ENCODE assay signal across 13 mouse cellular contexts in the genomic region with DNA sequence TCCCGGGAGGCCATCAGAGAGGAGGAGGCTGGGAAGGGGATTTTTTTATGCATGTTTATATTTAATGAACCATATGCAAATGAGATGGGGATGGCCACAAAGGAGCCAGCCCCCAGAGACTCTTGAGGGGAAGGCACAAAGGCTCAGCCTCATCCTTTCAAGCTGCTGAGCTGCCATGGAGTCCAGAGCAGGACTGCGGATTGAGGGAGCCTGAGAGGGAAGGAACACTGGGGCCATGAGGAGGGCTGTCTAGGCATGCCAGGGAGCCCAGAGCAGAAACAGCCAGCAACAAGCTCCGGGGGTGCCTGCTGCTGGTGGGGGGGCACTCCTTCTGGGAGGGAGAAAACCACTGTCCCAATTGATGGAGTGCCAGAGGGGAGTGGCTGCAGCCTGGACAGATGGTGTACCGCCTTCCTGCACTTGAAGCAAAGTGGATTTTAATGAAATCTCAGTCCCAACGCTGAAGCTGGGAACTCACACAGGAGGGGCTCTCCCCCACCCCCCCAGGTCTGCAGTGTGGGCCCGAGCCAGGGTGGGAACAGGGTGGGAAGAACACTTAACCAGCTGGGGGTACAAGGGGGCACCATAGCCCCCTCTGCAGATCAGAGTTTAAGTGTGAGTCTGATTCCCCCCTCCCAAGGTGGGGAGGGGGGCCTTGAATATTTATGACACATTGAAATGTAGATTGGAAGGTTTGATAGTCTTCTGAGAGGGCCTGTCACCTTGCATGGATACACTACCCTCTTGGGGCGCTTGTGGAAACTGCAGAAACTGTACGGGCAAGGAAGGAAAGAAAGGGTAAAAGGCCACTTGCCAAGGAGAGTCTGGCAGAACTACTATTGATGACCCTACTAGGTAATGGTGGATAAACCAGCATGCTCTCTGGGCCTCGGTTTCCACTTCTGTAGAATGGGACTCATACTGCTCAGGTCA. TPM values are rescaled to one million over a fixed set of nuclear protein-coding genes. Genes with fewer than 3 reads are reported as not detected.
DNase-seq lines count a peak whose midpoint lies in the region; ATAC-seq and TF ChIP-seq lines count a peak whose summit lies in the region.
"Had no signal": no experiment of that assay in that cellular context is flagged by ENCODE, and none has a peak within 500 bp of the region (broad histone marks: within the 10 kb centered on the region; RNA-seq: fewer than 3 reads in every experiment).

No protein-coding gene starts in this region.

- H3K4me1 ChIP-seq in kidney, postnatal 0 days (replicated peaks; ENCODE audit: insufficient read depth, low read length): peaks cover 25% of the 10 kb centered on the region
- peaks cover 27% of the 10 kb centered on the region for H3K4me1 ChIP-seq in embryonic facial prominence, embryonic 11.5 days (ENCODE audit: control insufficient read depth, insufficient read depth, low read length)
- peaks cover 63% of the 10 kb centered on the region for H3K4me1 ChIP-seq in hindbrain, embryonic 15.5 days (replicated peaks)
- peaks cover 57% of the 10 kb centered on the region for H3K4me1 ChIP-seq in neural tube, embryonic 14.5 days (ENCODE audit: control insufficient read depth, insufficient read depth, low read length)

- H3K27ac ChIP-seq in kidney, postnatal 0 days: no peak overlapping the region
- peak overlapping the region; percentile 52 for H3K27ac ChIP-seq in embryonic facial prominence, embryonic 11.5 days (replicated peaks; ENCODE audit: low read depth, low read length)
- H3K27ac ChIP-seq in hindbrain, embryonic 15.5 days (replicated peaks): peak overlapping the region; percentile 71
- H3K27ac ChIP-seq in neural tube, embryonic 14.5 days (ENCODE audit: low read depth, low read length): peak overlapping the region; percentile 76
- H3K27ac ChIP-seq: macrophage had no signal

- H3K36me3 ChIP-seq in kidney, postnatal 0 days (ENCODE audit: insufficient read depth, low read length): no peaks in the 10 kb centered on the region
- H3K36me3 ChIP-seq in embryonic facial prominence, embryonic 11.5 days (replicated peaks; ENCODE audit: control insufficient read depth, insufficient read depth, low read depth, low read length): peaks cover 2% of the 10 kb centered on the region
- H3K36me3 ChIP-seq in hindbrain, embryonic 15.5 days: no peaks in the 10 kb centered on the region
- no peaks in the 10 kb centered on the region for H3K36me3 ChIP-seq in neural tube, embryonic 14.5 days (ENCODE audit: control insufficient read depth, insufficient read depth, low read length)

- no peaks in the 10 kb centered on the region for H3K9me3 ChIP-seq in kidney, postnatal 0 days (replicated peaks; ENCODE audit: low read length)
- no peaks in the 10 kb centered on the region for H3K9me3 ChIP-seq in embryonic facial prominence, embryonic 11.5 days (replicated peaks; ENCODE audit: control insufficient read depth, low read length)
- no peaks in the 10 kb centered on the region for H3K9me3 ChIP-seq in hindbrain, embryonic 15.5 days
- no peaks in the 10 kb centered on the region for H3K9me3 ChIP-seq in neural tube, embryonic 14.5 days (ENCODE audit: control insufficient read depth, low read length)

- peak; percentile 44; the same call in 1 of the 2 replicates for TF ChIP-seq CTCF in kidney, postnatal 0 days (IDR thresholded peaks at IDR 0.05; ENCODE audit: low read depth)

- H3K27me3 ChIP-seq in kidney, postnatal 0 days (ENCODE audit: insufficient read depth, low read length): no peaks in the 10 kb centered on the region
- H3K27me3 ChIP-seq in embryonic facial prominence, embryonic 11.5 days (ENCODE audit: control insufficient read depth, insufficient read depth, low read length): no peaks in the 10 kb centered on the region
- H3K27me3 ChIP-seq in hindbrain, embryonic 15.5 days: no peaks in the 10 kb centered on the region
- no peaks in the 10 kb centered on the region for H3K27me3 ChIP-seq in neural tube, embryonic 14.5 days (ENCODE audit: control insufficient read depth, insufficient read depth, low read length)

- WGBS in kidney, postnatal 0 days: 44% methylated on average over 9 of the region's 9 CpGs
- WGBS in embryonic facial prominence, embryonic 11.5 days: 41% methylated on average over 9 of the region's 9 CpGs
- 14% methylated on average over 9 of the region's 9 CpGs for WGBS in hindbrain, embryonic 15.5 days
- WGBS in neural tube, embryonic 14.5 days: 9% methylated on average over 9 of the region's 9 CpGs

- no peak overlapping the region for H3K4me2 ChIP-seq in kidney, postnatal 0 days (ENCODE audit: low read length)
- H3K4me2 ChIP-seq in embryonic facial prominence, embryonic 11.5 days (ENCODE audit: low read depth, low read length): no peak overlapping the region
- no peak overlapping the region for H3K4me2 ChIP-seq in hindbrain, embryonic 15.5 days
- H3K4me2 ChIP-seq in neural tube, embryonic 14.5 days (ENCODE audit: low read depth, low read length): no peak overlapping the region

- no peak for DNase-seq in kidney, postnatal 0 days (ENCODE audit: low spot score)
- DNase-seq in kidney, postnatal 14 days: no peak
- DNase-seq in embryonic facial prominence, embryonic 11.5 days (ENCODE audit: low spot score): peak; percentile 29
- DNase-seq in adrenal gland, adult 2 months: no peak
- no peak for DNase-seq in gastrocnemius, adult 8-10 months (ENCODE audit: low spot score in 2 of 2)
- DNase-seq in gastrocnemius, adult 18-20 months (ENCODE audit: low spot score): no peak
- DNase-seq: cerebellum, postnatal 36 days; gastrocnemius, postnatal 25 days; layer of hippocampus, postnatal 36 days had no signal

- no peak overlapping the region for H3K4me3 ChIP-seq in kidney, postnatal 0 days (replicated peaks; ENCODE audit: low read depth, low read length)
- H3K4me3 ChIP-seq in embryonic facial prominence, embryonic 11.5 days (ENCODE audit: low read depth, low read length): no peak overlapping the region
- no peak overlapping the region for H3K4me3 ChIP-seq in hindbrain, embryonic 15.5 days
- no peak overlapping the region for H3K4me3 ChIP-seq in neural tube, embryonic 14.5 days (ENCODE audit: low read depth, low read length)

- ATAC-seq in kidney, postnatal 0 days (replicated peaks; ENCODE audit: low FRiP score, low read depth): no peak
- ATAC-seq in embryonic facial prominence, embryonic 11.5 days (replicated peaks; ENCODE audit: insufficient number of reproducible peaks, low FRiP score, low TSS enrichment, low read depth): peak; percentile 35; the same call in 1 of the 2 replicates
- peak; percentile 55 for ATAC-seq in hindbrain, embryonic 15.5 days (ENCODE audit: low FRiP score, low read depth)
- peak; percentile 66 for ATAC-seq in neural tube, embryonic 14.5 days (ENCODE audit: low read depth)

- H3K9ac ChIP-seq in kidney, postnatal 0 days (ENCODE audit: low read depth, low read length): no peak overlapping the region
- peak overlapping the region; percentile 15; the same call in 1 of the 2 replicates for H3K9ac ChIP-seq in embryonic facial prominence, embryonic 11.5 days (replicated peaks; ENCODE audit: low read length)
- no peak overlapping the region for H3K9ac ChIP-seq in hindbrain, embryonic 15.5 days
- no peak overlapping the region for H3K9ac ChIP-seq in neural tube, embryonic 14.5 days (replicated peaks; ENCODE audit: low read depth, low read length)

RNA-seq across cellular contexts. Expression of a gene that starts 18.9 kb away (rescaled TPM):
- 8.4 and 8.6 TPM in 2 replicates for polyA plus RNA-seq in kidney, postnatal 0 days (2015; fragmentation: Nextera tagmentation; extraction: Ambion mirVana)
- 4.9 and 5.7 TPM in 2 replicates for polyA plus RNA-seq in embryonic facial prominence, embryonic 11.5 days (2014; fragmentation: Nextera tagmentation; extraction: Ambion mirVana)
- 6.7 and 8.1 TPM in 2 replicates for polyA plus RNA-seq in hindbrain, embryonic 15.5 days (2015; fragmentation: Nextera tagmentation; extraction: Ambion mirVana)
- 5.3 and 6.7 TPM in 2 replicates for polyA plus RNA-seq in neural tube, embryonic 14.5 days (2014; fragmentation: Nextera tagmentation; extraction: Ambion mirVana)
- 10 to 100 TPM; 13.5 to 22.3 TPM for total RNA-seq in adrenal gland, adult 2 months (2021)
- polyA plus RNA-seq in adrenal gland, adult 2 months (2012; rRNA removed): 41.9 and 49.8 TPM in 2 replicates
- total RNA-seq in gastrocnemius, adult 8-10 months (2022): 1 to 10 TPM; 3.3 to 5.2 (median 4.1) TPM
- total RNA-seq in gastrocnemius, adult 18-20 months (2021): 1 to 10 TPM; 3.6 to 3.7 TPM

RNA-seq across cellular contexts. Expression of a gene that starts 35.2 kb away (rescaled TPM):
- 2.2 and 2.4 TPM in 2 replicates for polyA plus RNA-seq in kidney, postnatal 0 days (2015; fragmentation: Nextera tagmentation; extraction: Ambion mirVana)
- polyA plus RNA-seq in embryonic facial prominence, embryonic 11.5 days (2014; fragmentation: Nextera tagmentation; extraction: Ambion mirVana): 17.0 and 18.7 TPM in 2 replicates
- polyA plus RNA-seq in hindbrain, embryonic 15.5 days (2015; fragmentation: Nextera tagmentation; extraction: Ambion mirVana): 9.9 and 10.9 TPM in 2 replicates
- 9.9 and 10.1 TPM in 2 replicates for polyA plus RNA-seq in neural tube, embryonic 14.5 days (2014; fragmentation: Nextera tagmentation; extraction: Ambion mirVana)
- 1 to 10 TPM; 1.1 to 1.4 TPM for total RNA-seq in adrenal gland, adult 2 months (2021)
- 2.6 and 4.8 TPM in 2 replicates for polyA plus RNA-seq in adrenal gland, adult 2 months (2012; rRNA removed)
- total RNA-seq in gastrocnemius, adult 8-10 months (2022): under 1 TPM; 0.10 to 0.17 (median 0.12) TPM
- under 1 TPM; 0.21 to 0.32 TPM for total RNA-seq in gastrocnemius, adult 18-20 months (2021)
- polyA plus RNA-seq: macrophage; small intestine, adult 2 months had no signal
